Mouse (Mus musculus) midbrain, embryonic 12.5 days (tissue): ENCODE measurements around the gene Tfap2e. TPM values are rescaled to one million over a fixed set of nuclear protein-coding genes. Genes with fewer than 3 reads are reported as not detected.

ENCODE experiments used
- ATAC-seq: fragments of 200-750 bp; cut with Nextera tagmentation; 2 replicates; pipeline ENCODE4 v1.8.0; 2017; ENCODE audit warnings: low read depth, moderate TSS enrichment, moderate library complexity; ENCODE audit not compliant: low FRiP score
- H3K27ac ChIP-seq: fragments of 300-500 bp; sonication (generic); replicated peaks from 2 replicates; pipeline ENCODE4 v1.5.1; 2016; ENCODE audit warnings: mild to moderate bottlenecking
- H3K27me3 ChIP-seq: fragments of 300-500 bp; sonication (generic); 2 replicates; pipeline ENCODE4 v1.6.1; 2016; ENCODE audit warnings: mild to moderate bottlenecking
- H3K36me3 ChIP-seq: fragments of 300-500 bp; sonication (generic); 2 replicates; pipeline ENCODE4 v1.6.1; 2016
- H3K4me1 ChIP-seq: fragments of 300-500 bp; sonication (generic); 2 replicates; pipeline ENCODE4 v1.6.1; 2016
- H3K4me2 ChIP-seq: fragments of 300-500 bp; sonication (generic); replicated peaks from 2 replicates; pipeline ENCODE4 v1.6.1; 2016; ENCODE audit warnings: mild to moderate bottlenecking, moderate library complexity
- H3K4me3 ChIP-seq: fragments of 300-500 bp; sonication (generic); 2 replicates; pipeline ENCODE4 v1.5.1; 2016; ENCODE audit warnings: mild to moderate bottlenecking
- H3K9ac ChIP-seq: fragments of 300-500 bp; sonication (generic); replicated peaks from 2 replicates; pipeline ENCODE4 v1.6.1; 2016; ENCODE audit warnings: mild to moderate bottlenecking, moderate library complexity
- H3K9me3 ChIP-seq: fragments of 300-500 bp; sonication (generic); 2 replicates; pipeline ENCODE4 v1.6.1; 2016; ENCODE audit warnings: mild to moderate bottlenecking
- WGBS: fragments of 180-500 bp; shearing (Covaris S2); methylation state at CpG from one replicate; pipeline ENCODE4 v1.1.7; 2016; 5-methylcytosine and 5-hydroxymethylcytosine counted together
- polyA plus RNA-seq: library from polyadenylated mRNA; unstranded; fragments of >200 nt; fragmentation: Nextera tagmentation; extraction: Ambion mirVana; gene quantifications from 2 replicates; pipeline ENCODE4 v1.2.1, GENCODE M21; 2016

Tfap2e gene
- polyA plus RNA-seq, 1 experiment from 2014 or later = 2.2 TPM

- Histone ChIP-seq H3K9me3 (no peaks in the 10 kb centered on the region), H3K36me3 (peaks cover 42% of the 10 kb centered on the region), H3K4me1 (peaks cover 53% of the 10 kb centered on the region), H3K4me3 (peak overlapping the region; percentile 87; the same call in 1 of the 2 replicates), H3K27me3 (0 out of 2 replicates have a peak, but pooled peaks cover 11% of the 10 kb centered on the region), H3K9ac (0 out of 2 replicates have a peak overlapping the region, but pooled peaks have one; percentile 92), H3K27ac (no peak overlapping the region), H3K4me2 (peak overlapping the region; percentile 98)
- WGBS = 71% methylated on average over 8 of the region's 8 CpGs
- no peak for ATAC-seq
Measured at GRCm38 (mm10) chr4:126750863-126751555, 15.0 kb upstream of the Tfap2e start.

- Histone ChIP-seq H3K4me1 (peaks cover 51% of the 10 kb centered on the region), H3K4me2 (no peak overlapping the region), H3K27me3 (peaks cover 9% of the 10 kb centered on the region; the same call in 1 of the 2 replicates), H3K9me3 (no peaks in the 10 kb centered on the region), H3K9ac (no peak overlapping the region), H3K27ac (no peak overlapping the region), H3K4me3 (no peak overlapping the region; the same call in 1 of the 2 replicates), H3K36me3 (peaks cover 47% of the 10 kb centered on the region)
- no peak for ATAC-seq
- 92% methylated on average over 26 of the region's 26 CpGs for WGBS
Measured at GRCm38 (mm10) chr4:126750046-126750683, 14.1 kb upstream of the Tfap2e start.

- peaks cover 53% of the 10 kb centered on the region for H3K36me3 ChIP-seq
- H3K9ac ChIP-seq = no peak overlapping the region
- ATAC-seq = no peak
- H3K4me1 ChIP-seq = peaks cover 45% of the 10 kb centered on the region
- no peak overlapping the region; the same call in 1 of the 2 replicates for H3K4me3 ChIP-seq
- no peak overlapping the region for H3K4me2 ChIP-seq
- 92% methylated on average over 11 of the region's 11 CpGs for WGBS
- peaks cover 11% of the 10 kb centered on the region for H3K27me3 ChIP-seq
- H3K27ac ChIP-seq = no peak overlapping the region
- H3K9me3 ChIP-seq = no peaks in the 10 kb centered on the region
Measured at GRCm38 (mm10) chr4:126749553-126749952, 13.5 kb upstream of the Tfap2e start.

DNA sequence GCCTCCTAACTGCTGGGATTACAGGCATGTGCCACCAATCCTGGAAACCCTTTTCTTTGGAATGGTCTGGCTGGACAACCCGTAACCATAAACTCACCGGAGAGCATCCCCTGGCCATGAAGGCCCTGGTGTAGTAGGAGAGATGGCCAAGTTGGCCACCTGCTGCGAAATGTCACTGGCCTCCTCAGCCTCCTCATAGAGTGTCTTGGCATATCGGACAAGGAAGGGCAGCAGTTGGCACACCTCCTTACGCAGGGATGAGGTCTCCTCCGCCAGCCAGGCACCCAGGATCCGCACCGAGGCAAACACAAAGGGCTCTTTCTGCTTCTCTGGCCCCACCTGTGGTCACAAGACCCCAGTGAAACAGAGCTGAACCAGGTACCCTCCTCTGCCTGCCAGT is 12.3 kb upstream of the Tfap2e start:
- no peak for ATAC-seq
- Histone ChIP-seq H3K36me3 (peaks cover 58% of the 10 kb centered on the region), H3K4me3 (no peak overlapping the region), H3K4me2 (no peak overlapping the region), H3K27me3 (peaks cover 23% of the 10 kb centered on the region), H3K4me1 (peaks cover 50% of the 10 kb centered on the region), H3K27ac (no peak overlapping the region), H3K9me3 (no peaks in the 10 kb centered on the region), H3K9ac (no peak overlapping the region)
- WGBS = 91% methylated on average over 8 of the region's 8 CpGs

- Histone ChIP-seq H3K4me2 (no peak overlapping the region), H3K27me3 (peaks cover 42% of the 10 kb centered on the region), H3K4me3 (no peak overlapping the region), H3K27ac (no peak overlapping the region), H3K9ac (no peak overlapping the region), H3K9me3 (no peaks in the 10 kb centered on the region), H3K36me3 (peaks cover 58% of the 10 kb centered on the region), H3K4me1 (peaks cover 37% of the 10 kb centered on the region)
- WGBS = 87% methylated on average over 10 of the region's 10 CpGs
- ATAC-seq = no peak
Measured at GRCm38 (mm10) chr4:126746194-126746840, 10.3 kb upstream of the Tfap2e start.

DNA sequence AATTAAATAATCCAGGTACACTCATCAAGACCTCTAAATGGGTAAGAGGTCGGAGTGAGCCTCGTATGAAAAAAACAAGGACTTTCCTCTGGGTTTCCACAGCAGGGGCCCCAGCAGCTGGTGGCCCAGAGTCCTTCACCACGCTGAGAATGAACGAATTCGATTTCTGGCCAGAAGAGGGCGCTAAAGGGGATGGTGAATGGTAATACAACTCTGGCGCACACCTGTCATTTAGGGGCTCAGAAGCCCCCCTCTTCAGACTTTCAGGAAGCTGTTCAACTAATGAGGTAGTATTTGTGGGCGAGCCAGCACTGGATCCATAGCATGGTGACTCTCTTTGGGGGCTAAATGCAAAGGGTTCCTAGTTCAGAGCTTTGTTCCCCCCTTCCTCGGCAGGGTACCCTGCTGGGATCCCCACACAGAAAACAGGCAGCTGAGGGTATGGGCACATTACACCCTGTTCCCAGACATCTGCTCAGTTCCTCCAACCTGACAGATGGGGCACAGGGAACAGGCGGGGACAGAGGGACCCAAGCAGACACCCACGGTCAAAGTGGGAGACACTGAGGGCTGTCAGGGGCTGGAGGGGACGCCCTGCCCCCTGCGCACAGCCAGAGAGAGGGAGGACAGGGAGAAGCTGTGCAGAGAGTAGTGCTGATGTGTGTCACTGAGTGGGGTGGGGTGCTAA is 9.6 kb upstream of the Tfap2e start:
- ATAC-seq = no peak
- Histone ChIP-seq H3K4me1 (peaks cover 30% of the 10 kb centered on the region), H3K4me2 (no peak overlapping the region), H3K36me3 (peaks cover 58% of the 10 kb centered on the region), H3K27ac (no peak overlapping the region), H3K9me3 (no peaks in the 10 kb centered on the region), H3K27me3 (peaks cover 42% of the 10 kb centered on the region), H3K4me3 (no peak overlapping the region), H3K9ac (no peak overlapping the region)
- WGBS = 38% methylated on average over 13 of the region's 13 CpGs

- Histone ChIP-seq H3K27me3 (peaks cover 49% of the 10 kb centered on the region), H3K9ac (no peak overlapping the region; the same call in 1 of the 2 replicates), H3K9me3 (no peaks in the 10 kb centered on the region), H3K27ac (no peak overlapping the region), H3K4me2 (no peak overlapping the region), H3K4me3 (no peak overlapping the region), H3K4me1 (peaks cover 22% of the 10 kb centered on the region), H3K36me3 (peaks cover 50% of the 10 kb centered on the region)
- WGBS = 89% methylated on average over 14 of the region's 14 CpGs
- no peak for ATAC-seq
Measured at GRCm38 (mm10) chr4:126744831-126745230, 8.8 kb upstream of the Tfap2e start.

DNA sequence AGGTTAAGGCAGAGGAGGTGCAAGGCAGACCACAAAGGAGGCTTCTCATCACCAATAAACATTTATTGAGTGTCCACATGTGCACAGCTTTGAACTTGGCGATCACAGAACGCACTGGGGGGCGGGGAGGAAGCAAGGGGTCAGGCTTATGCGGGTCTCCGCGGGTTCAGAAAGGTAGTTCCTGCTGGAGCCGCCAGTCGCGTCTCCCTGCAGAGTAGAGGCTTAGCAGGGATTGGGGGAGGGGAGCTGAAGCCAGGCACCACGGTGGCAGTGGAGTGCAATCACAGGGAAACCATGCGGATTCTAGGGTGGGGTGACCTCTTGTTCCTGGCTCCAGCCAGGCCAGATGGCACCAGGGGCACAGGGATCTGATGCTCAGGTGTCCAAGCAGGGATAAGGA is 7.7 kb upstream of the Tfap2e start:
- ATAC-seq = no peak
- H3K9me3 ChIP-seq = no peaks in the 10 kb centered on the region
- peaks cover 61% of the 10 kb centered on the region for H3K27me3 ChIP-seq
- no peak overlapping the region for H3K9ac ChIP-seq
- no peak overlapping the region for H3K4me3 ChIP-seq
- H3K36me3 ChIP-seq = peaks cover 40% of the 10 kb centered on the region
- no peak overlapping the region; the same call in 1 of the 2 replicates for H3K4me2 ChIP-seq
- H3K27ac ChIP-seq = no peak overlapping the region
- 10% methylated on average over 11 of the region's 11 CpGs for WGBS
- peaks cover 11% of the 10 kb centered on the region for H3K4me1 ChIP-seq

GRCm38 (mm10) chr4:126742976-126743375 is 6.9 kb upstream of the Tfap2e start:
- Histone ChIP-seq H3K4me1 (peaks cover 9% of the 10 kb centered on the region), H3K36me3 (peaks cover 33% of the 10 kb centered on the region), H3K9me3 (no peaks in the 10 kb centered on the region), H3K27ac (no peak overlapping the region), H3K4me2 (no peak overlapping the region), H3K4me3 (no peak overlapping the region), H3K9ac (no peak overlapping the region), H3K27me3 (peaks cover 68% of the 10 kb centered on the region)
- no peak for ATAC-seq
- 47% methylated on average over 2 of the region's 2 CpGs for WGBS

DNA sequence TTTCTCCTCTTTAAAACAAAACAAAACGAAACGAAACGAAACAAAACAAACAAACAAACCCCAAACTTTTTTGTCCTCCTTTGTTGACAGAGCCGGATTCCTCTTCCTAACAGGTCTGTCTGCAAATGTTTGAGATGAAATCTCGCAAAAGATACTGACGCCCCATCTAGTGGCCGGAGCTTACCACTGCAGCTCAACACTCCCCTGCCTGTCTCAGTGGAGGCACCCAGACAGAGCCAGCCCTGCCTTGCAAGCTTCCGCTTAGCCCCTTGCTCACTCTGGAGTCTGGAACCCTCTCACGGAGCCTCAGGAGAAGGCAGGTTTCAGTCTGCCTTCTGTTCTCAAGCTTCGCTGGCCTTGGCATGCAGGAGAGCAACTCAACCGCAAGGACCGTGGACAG is 5.4 kb upstream of the Tfap2e start:
- ATAC-seq = peak; percentile 48; the same call in 1 of the 2 replicates
- Histone ChIP-seq H3K9me3 (no peaks in the 10 kb centered on the region), H3K36me3 (peaks cover 20% of the 10 kb centered on the region), H3K4me2 (no peak overlapping the region), H3K4me3 (no peak overlapping the region), H3K9ac (no peak overlapping the region), H3K27ac (no peak overlapping the region), H3K27me3 (peaks cover 80% of the 10 kb centered on the region), H3K4me1 (peaks cover 9% of the 10 kb centered on the region)
- WGBS = 7% methylated on average over 12 of the region's 12 CpGs

DNA sequence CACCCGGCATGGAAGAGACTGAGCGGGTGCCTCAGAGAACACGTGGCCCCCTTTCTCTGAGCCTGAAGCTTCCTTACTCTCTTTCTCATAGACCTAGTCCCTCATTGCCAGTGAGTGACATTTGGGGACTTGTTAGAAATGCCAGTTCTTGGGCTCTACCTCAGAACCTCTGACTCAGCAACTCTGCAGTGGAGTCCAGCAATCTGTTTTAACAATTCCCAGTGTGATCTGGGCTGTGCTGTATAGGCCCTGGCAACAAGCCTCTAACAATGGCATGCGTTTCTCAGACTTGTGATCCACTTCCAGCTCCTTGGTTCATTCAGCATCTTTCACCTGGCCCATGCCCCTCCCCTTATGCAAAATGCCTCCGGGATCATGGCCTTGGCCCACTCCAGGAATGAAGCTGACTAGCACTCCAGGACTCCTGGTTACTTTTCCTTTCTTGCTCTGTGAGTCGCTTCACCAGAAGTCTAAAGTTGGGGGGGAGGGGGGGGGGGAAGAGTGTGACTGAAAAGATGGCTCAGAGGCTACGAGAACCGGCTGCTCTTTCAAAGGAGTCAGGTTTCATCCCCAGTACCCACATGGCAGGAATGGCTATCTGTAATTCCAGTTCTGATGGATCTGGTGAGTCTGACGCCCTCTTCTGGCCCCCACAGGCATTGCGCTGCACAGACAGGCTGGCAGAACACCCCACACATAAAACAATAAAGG is 4.1 kb upstream of the Tfap2e start:
- WGBS = 18% methylated on average over 10 of the region's 10 CpGs

More for the DNA sequence above, 4.1 kb upstream of the Tfap2e start:
- H3K4me1 ChIP-seq = peaks cover 22% of the 10 kb centered on the region
- no peak overlapping the region for H3K4me2 ChIP-seq
- peaks cover 10% of the 10 kb centered on the region for H3K36me3 ChIP-seq
- no peaks in the 10 kb centered on the region for H3K9me3 ChIP-seq
- H3K9ac ChIP-seq = no peak overlapping the region
- H3K4me3 ChIP-seq = no peak overlapping the region
- H3K27ac ChIP-seq = no peak overlapping the region
- H3K27me3 ChIP-seq = peaks cover 91% of the 10 kb centered on the region
- no peak for ATAC-seq
